Mouse (Mus musculus): Measurements from ENCODE around the gene Ginm1. TPM values are rescaled to one million over a fixed set of nuclear protein-coding genes. Genes with fewer than 3 reads are reported as not detected.
"Not testable (repeated sequence)": the region's sequence is repeated elsewhere in the genome, so short reads cannot be mapped to it uniquely, and the experiment has no call there.

The Ginm1 gene
- total RNA-seq, 2 experiments from 2014 or later, result 76.1 to 83.5 TPM

- intact Hi-C loops (cut with DNase I), result no loop called here
- no peak for DNase-seq
Observed at GRCm38 (mm10) chr10:7816476-7816875, 23.9 kb upstream of the Ginm1 start.

- DNase-seq, result peak; percentile 73 to 83
- intact Hi-C loops (cut with DNase I), result loop anchor here (1.0 kb wide), 3 partner anchors 73 to 430 kb away; no protein-coding TSS in a partner anchor
Observed at GRCm38 (mm10) chr10:7809937-7810336, 17.3 kb upstream of the Ginm1 start.

- intact Hi-C loops (cut with DNase I), result no loop called here
- no peak for DNase-seq
Observed at GRCm38 (mm10) chr10:7802519-7803140, 10.0 kb upstream of the Ginm1 start.

- no peak for DNase-seq
- intact Hi-C loops (cut with DNase I), result no loop called here
Observed at GRCm38 (mm10) chr10:7801258-7801657, 8.6 kb upstream of the Ginm1 start.

- no peak for DNase-seq
- intact Hi-C loops (cut with DNase I), result no loop called here
Observed at GRCm38 (mm10) chr10:7792254-7792750, 322 bp downstream of the Ginm1 start.

GRCm38 (mm10) chr10:7787319-7787718, 5.3 kb downstream of the Ginm1 start:
- intact Hi-C loops (cut with DNase I), result no loop called here
- no peak for DNase-seq

GRCm38 (mm10) chr10:7781214-7781613, 11.4 kb downstream of the Ginm1 start:
- intact Hi-C loops (cut with DNase I), result no loop called here
- no peak for DNase-seq

- DNase-seq, result peak; percentile 92
- intact Hi-C loops (cut with DNase I), result no loop called here
Observed at GRCm38 (mm10) chr10:7780238-7781176, 12.1 kb downstream of the Ginm1 start.

GRCm38 (mm10) chr10:7779751-7780237, 12.8 kb downstream of the Ginm1 start:
- no peak for DNase-seq
- intact Hi-C loops (cut with DNase I), result loop anchor here (5.0 kb wide), 1 partner anchor 97 kb away; the partner anchor contains the start of genes Lats1 and Pcmt1

GRCm38 (mm10) chr10:7778361-7778760, 14.3 kb downstream of the Ginm1 start:
- no peak for DNase-seq
- intact Hi-C loops (cut with DNase I), result loop anchor here (5.0 kb wide), 1 partner anchor 96 kb away; the partner anchor contains the start of genes Lats1 and Pcmt1

- DNase-seq, result peak; percentile 34 to 43
- intact Hi-C loops (cut with DNase I), result loop anchor here (5.0 kb wide), 1 partner anchor 93 kb away; the partner anchor contains the start of genes Lats1 and Pcmt1
Observed at GRCm38 (mm10) chr10:7775421-7775820, 17.2 kb downstream of the Ginm1 start.

- intact Hi-C loops (cut with DNase I), result loop anchor here (5.0 kb wide), 1 partner anchor 80 kb away; no protein-coding TSS in a partner anchor
- DNase-seq, result no peak
Observed at GRCm38 (mm10) chr10:7772769-7773168, 19.9 kb downstream of the Ginm1 start.

GRCm38 (mm10) chr10:7772346-7772745, 20.3 kb downstream of the Ginm1 start:
- intact Hi-C loops (cut with DNase I), result loop anchor here (5.0 kb wide), 1 partner anchor 80 kb away; no protein-coding TSS in a partner anchor

GRCm38 (mm10) chr10:7757544-7757943, 35.1 kb downstream of the Ginm1 start:
- intact Hi-C loops (cut with DNase I), result no loop called here
- no peak for DNase-seq

More at GRCm38 (mm10) chr10:7772346-7772745, 20.3 kb downstream of the Ginm1 start:
- DNase-seq, result no peak

GRCm38 (mm10) chr10:7748752-7749151, 43.9 kb downstream of the Ginm1 start:
- no peak for DNase-seq
- intact Hi-C loops (cut with DNase I), result no loop called here

GRCm38 (mm10) chr10:7745528-7745927, 47.1 kb downstream of the Ginm1 start:
- intact Hi-C loops (cut with DNase I); DNase-seq: not testable (repeated sequence)

GRCm38 (mm10) chr10:7737914-7738313, 54.7 kb downstream of the Ginm1 start:
- intact Hi-C loops (cut with DNase I), result no loop called here
- no peak for DNase-seq

GRCm38 (mm10) chr10:7737122-7737521, 55.5 kb downstream of the Ginm1 start:
- no peak for DNase-seq
- intact Hi-C loops (cut with DNase I), result no loop called here

GRCm38 (mm10) chr10:7731582-7731981, 61.0 kb downstream of the Ginm1 start:
- intact Hi-C loops (cut with DNase I), result no loop called here
- DNase-seq, result no peak

GRCm38 (mm10) chr10:7727011-7727410, 65.6 kb downstream of the Ginm1 start:
- intact Hi-C loops (cut with DNase I), result no loop called here

GRCm38 (mm10) chr10:7726501-7726812, 66.2 kb downstream of the Ginm1 start:
- intact Hi-C loops (cut with DNase I), result no loop called here
- DNase-seq, result no peak

More at GRCm38 (mm10) chr10:7727011-7727410, 65.6 kb downstream of the Ginm1 start:
- no peak for DNase-seq
